Mouse (Mus musculus): ENCODE measurements at regions not wholly inside any gene's neighbourhood (a gene's known extent, or its start where the extent isn't known, plus 50 kb on each side); places are given as distances from the start of the nearest gene placed in this dataset.

GRCm38 (mm10) chr5:146644499-146644898, 59.5 kb upstream of the Gpr12 start:
- TF ChIP-seq EP300 (IDR thresholded peaks at IDR 0.05; ENCODE audit: low read depth in 1 of 2, low read length in 2 of 2) (no peak), POLR2A (IDR thresholded peaks at IDR 0.05; ENCODE audit: control insufficient read depth in 1 of 2, insufficient read depth in 1 of 2, low read depth in 1 of 2, low read length in 2 of 2, poor library complexity in 1 of 2) (no peak), CTCF (IDR thresholded peaks at IDR 0.05 in 2 of 3, conservative IDR thresholded peaks at IDR 0.05 in 1 of 3; ENCODE audit: control insufficient read depth in 1 of 3, insufficient read depth in 1 of 3, low read depth in 2 of 3, low read length in 3 of 3, poor library complexity in 1 of 3, severe bottlenecking in 1 of 3) (no peak), ETS1 (IDR thresholded peaks at IDR 0.05; ENCODE audit: low read depth, low read length) (no peak), GATA1 (IDR thresholded peaks at IDR 0.05; ENCODE audit: low read depth, low read length) (no peak), ZNF384 (IDR thresholded peaks at IDR 0.05; ENCODE audit: low read depth, low read length) (no peak), TBP (IDR thresholded peaks at IDR 0.05; ENCODE audit: low read depth, low read length) (no peak), UBTF (IDR thresholded peaks at IDR 0.05; ENCODE audit: borderline replicate concordance, insufficient read depth, low read depth, low read length) (no peak), ELF1 (IDR thresholded peaks at IDR 0.05; ENCODE audit: low read depth, low read length) (no peak), SIN3A (IDR thresholded peaks at IDR 0.05; ENCODE audit: low read length) (no peak), TAL1 (IDR thresholded peaks at IDR 0.05; ENCODE audit: low read length) (no peak)
